Mouse (Mus musculus) liver, embryonic 14.5 days (tissue): ENCODE measurements around the gene Ccdc51.

ENCODE experiments used
- CTCF ChIP-seq: IDR thresholded peaks from 2 replicates; pipeline ENCODE4 v1.5.1; 2016; ENCODE audit warnings: antibody characterized with exemption, low read depth, control low read depth
- EP300 ChIP-seq: IDR thresholded peaks from 2 replicates; pipeline ENCODE4 v1.6.1; 2016; ENCODE audit warnings: antibody characterized with exemption, low read depth

- TF ChIP-seq CTCF, result no peak
- no peak for TF ChIP-seq EP300
These were observed 10.5 kb downstream of the Ccdc51 start for GRCm38 (mm10) chr9:109092799-109093198.
